Mouse (Mus musculus) embryonic facial prominence, embryonic 14.5 days (tissue): Measurements from ENCODE around the gene Ep400. TPM values are rescaled to one million over a fixed set of nuclear protein-coding genes. Genes with fewer than 3 reads are reported as not detected.
A peak's percentile ranks its signal among the peaks of the same experiment; 100 is the strongest.

Experiments
- ATAC-seq: fragments of 200-750 bp; cut with Nextera tagmentation; 2 replicates; pipeline ENCODE4 v1.8.0; 2017; ENCODE audit warnings: low read depth, moderate number of reproducible peaks, moderate TSS enrichment
- DNase-seq: peaks from one replicate; pipeline ENCODE4 v3.0.0-alpha.2; 2015; ENCODE audit warnings: low spot score
- H3K27ac ChIP-seq: fragments of 300-500 bp; sonication (generic); replicated peaks from 2 replicates; pipeline ENCODE4 v1.5.1; 2014; ENCODE audit warnings: low read depth, mild to moderate bottlenecking, low read length, moderate library complexity
- H3K27me3 ChIP-seq: fragments of 300-500 bp; sonication (generic); replicated peaks from 2 replicates; pipeline ENCODE4 v1.6.1; 2014; ENCODE audit warnings: low read length; ENCODE audit not compliant: control insufficient read depth, insufficient read depth
- H3K36me3 ChIP-seq: fragments of 300-500 bp; sonication (generic); 2 replicates; pipeline ENCODE4 v1.6.1; 2014; ENCODE audit warnings: low read length, mixed read lengths; ENCODE audit not compliant: control insufficient read depth, insufficient read depth
- H3K4me1 ChIP-seq: fragments of 300-500 bp; sonication (generic); 2 replicates; pipeline ENCODE4 v1.6.1; 2014; ENCODE audit warnings: antibody characterized with exemption, low read length; ENCODE audit not compliant: control insufficient read depth, insufficient read depth
- H3K4me2 ChIP-seq: fragments of 300-500 bp; sonication (generic); 2 replicates; pipeline ENCODE4 v1.6.1; 2014; ENCODE audit warnings: low read depth, mild to moderate bottlenecking, low read length, moderate library complexity, mixed read lengths
- H3K4me3 ChIP-seq: fragments of 300-500 bp; sonication (generic); 2 replicates; pipeline ENCODE4 v1.5.1; 2014; ENCODE audit warnings: low read depth, mild to moderate bottlenecking, low read length
- H3K9ac ChIP-seq: fragments of 300-500 bp; sonication (generic); 2 replicates; pipeline ENCODE4 v1.6.1; 2014; ENCODE audit warnings: low read depth, mild to moderate bottlenecking, low read length, moderate library complexity, mixed read lengths
- H3K9me3 ChIP-seq: fragments of 300-500 bp; sonication (generic); 2 replicates; pipeline ENCODE4 v1.6.1; 2016; ENCODE audit warnings: low read length; ENCODE audit not compliant: control insufficient read depth
- WGBS: fragments of 180-500 bp; shearing (Covaris S2); extraction: QIAGEN DNeasy Blood & Tissue Kit; methylation state at CpG from one replicate; pipeline ENCODE4 v1.1.7; 2014; 5-methylcytosine and 5-hydroxymethylcytosine counted together
- polyA plus RNA-seq: library from polyadenylated mRNA; unstranded; fragments of >200 nt; fragmentation: Nextera tagmentation; extraction: Ambion mirVana; gene quantifications from 2 replicates; pipeline ENCODE4 v1.2.1, GENCODE M21; 2014

Ep400 gene
- polyA plus RNA-seq, 1 experiment from 2014 or later, result 35.6 TPM

DNA sequence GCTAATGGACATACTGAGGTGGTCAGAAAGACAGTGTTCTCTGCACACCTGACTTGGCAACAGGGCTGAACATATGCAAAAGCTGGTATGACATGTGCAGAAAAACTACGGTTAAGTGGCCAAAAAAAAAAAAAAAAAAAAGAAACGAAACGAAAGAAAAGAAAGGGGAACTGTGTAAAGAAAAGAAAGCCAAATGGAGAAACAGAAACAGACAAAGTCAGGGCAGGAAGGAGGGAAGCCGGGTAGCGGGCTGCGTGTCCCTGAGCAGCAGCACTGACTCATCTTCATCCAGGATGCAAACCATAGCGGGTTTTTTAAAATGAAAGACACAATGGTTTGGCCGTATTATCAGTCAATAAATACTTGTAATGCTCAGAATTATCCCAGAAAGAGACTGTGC lies 88.5 kb downstream of the Ep400 start:
- no peak overlapping the region for H3K9ac ChIP-seq
- H3K4me2 ChIP-seq, result no peak overlapping the region
- no peak overlapping the region for H3K4me3 ChIP-seq
- no peak overlapping the region for H3K27ac ChIP-seq
- no peaks in the 10 kb centered on the region for H3K9me3 ChIP-seq
- peaks cover 95% of the 10 kb centered on the region for H3K36me3 ChIP-seq
- WGBS, result 92% methylated on average over 8 of the region's 8 CpGs
- H3K27me3 ChIP-seq, result no peaks in the 10 kb centered on the region
- no peak for ATAC-seq
- DNase-seq, result no peak
- no peaks in the 10 kb centered on the region for H3K4me1 ChIP-seq

DNA sequence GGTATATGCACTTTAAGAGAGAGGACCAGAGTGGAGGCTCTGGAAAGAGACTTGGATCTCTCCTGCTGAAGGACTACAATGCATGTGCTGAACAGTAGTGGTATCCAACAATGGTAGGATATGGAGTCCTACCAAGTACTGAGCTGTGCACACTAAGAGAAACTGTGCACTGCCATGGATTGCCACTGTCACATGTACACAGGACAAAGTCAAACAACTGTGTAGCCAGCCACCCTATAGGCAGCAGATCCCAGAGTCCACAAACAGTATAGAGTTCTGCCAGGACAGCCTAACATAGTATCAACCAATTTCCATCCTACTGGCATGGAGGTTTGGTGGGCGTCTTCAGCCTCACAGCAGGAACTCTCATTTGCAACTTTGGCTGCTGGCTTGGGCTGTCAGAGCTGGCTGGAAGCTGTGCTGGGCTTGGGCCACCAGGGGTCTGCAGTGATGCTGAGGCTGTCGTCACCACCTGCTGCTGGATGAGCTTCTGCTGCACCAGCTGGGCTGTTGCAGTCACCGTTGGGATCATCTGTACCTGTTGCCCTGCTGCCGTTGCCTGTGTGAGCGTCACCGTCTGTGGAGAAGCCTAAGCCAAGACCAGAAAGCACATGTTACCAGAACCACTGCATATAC lies 104.9 kb downstream of the Ep400 start:
- H3K4me3 ChIP-seq, result no peak overlapping the region
- DNase-seq (no peak), ATAC-seq (no peak)
- no peaks in the 10 kb centered on the region for H3K27me3 ChIP-seq
- no peak overlapping the region for H3K27ac ChIP-seq
- peaks cover 93% of the 10 kb centered on the region for H3K36me3 ChIP-seq
- no peaks in the 10 kb centered on the region for H3K4me1 ChIP-seq
- no peaks in the 10 kb centered on the region for H3K9me3 ChIP-seq
- 72% methylated on average over 6 of the region's 6 CpGs for WGBS
- no peak overlapping the region for H3K4me2 ChIP-seq
- no peak overlapping the region for H3K9ac ChIP-seq

DNA sequence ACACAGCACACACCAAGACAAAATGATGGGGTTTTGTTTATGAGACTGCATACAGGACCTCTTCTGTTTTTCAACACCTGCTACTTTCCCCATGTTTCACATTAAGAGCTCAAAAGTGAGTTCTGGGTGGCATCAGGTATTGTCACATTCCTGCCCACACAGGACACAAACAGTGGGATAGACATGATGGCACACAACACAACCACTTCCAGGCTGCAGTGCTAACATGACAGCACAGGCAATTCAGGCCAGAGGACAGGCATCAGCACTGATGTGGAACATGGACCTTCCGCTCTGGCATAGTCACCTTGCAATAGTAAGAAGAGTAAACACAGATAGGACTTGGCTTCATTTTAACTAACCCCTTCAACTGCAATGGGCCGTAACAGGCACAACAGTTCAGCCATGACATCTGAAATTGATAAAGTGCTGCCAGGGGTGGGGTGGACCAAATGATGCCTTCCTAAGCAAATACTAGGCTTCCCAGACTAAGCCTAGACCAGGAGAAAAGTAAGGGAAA lies 105.7 kb downstream of the Ep400 start:
- Histone ChIP-seq H3K27ac (no peak overlapping the region), H3K36me3 (peaks cover 93% of the 10 kb centered on the region)
- WGBS, result 88% methylated on average over 2 of the region's 2 CpGs

DNA sequence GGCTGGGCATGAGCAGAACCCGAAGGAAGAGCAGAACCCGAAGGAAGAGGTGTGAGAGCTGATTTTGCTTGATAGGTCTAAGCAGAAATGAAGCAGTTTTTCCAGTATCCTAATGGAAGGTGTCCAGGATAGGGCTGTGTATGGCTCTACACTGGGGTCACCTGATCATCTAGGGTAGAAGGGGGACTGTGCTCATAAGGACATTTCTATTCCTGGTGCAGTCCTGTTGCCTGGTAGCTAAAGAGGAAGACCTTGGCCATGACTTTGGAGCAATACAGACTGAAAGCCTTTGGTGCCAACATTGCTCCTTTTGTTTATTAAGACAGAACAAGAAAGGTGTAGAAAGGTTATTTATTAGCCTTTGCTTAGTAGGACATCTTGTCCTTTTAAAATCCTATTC lies 106.5 kb downstream of the Ep400 start:
- Histone ChIP-seq H3K27ac (no peak overlapping the region), H3K4me1 (no peaks in the 10 kb centered on the region), H3K36me3 (peaks cover 91% of the 10 kb centered on the region), H3K9me3 (no peaks in the 10 kb centered on the region), H3K9ac (no peak overlapping the region), H3K4me3 (no peak overlapping the region), H3K4me2 (no peak overlapping the region), H3K27me3 (no peaks in the 10 kb centered on the region)
- WGBS, result 96% methylated on average over 2 of the region's 2 CpGs
- ATAC-seq (no peak), DNase-seq (no peak)

More for the DNA sequence above, 105.7 kb downstream of the Ep400 start:
- no peak overlapping the region for H3K4me3 ChIP-seq
- H3K9me3 ChIP-seq, result no peaks in the 10 kb centered on the region
- no peaks in the 10 kb centered on the region for H3K27me3 ChIP-seq
- H3K4me1 ChIP-seq, result no peaks in the 10 kb centered on the region
- H3K4me2 ChIP-seq, result no peak overlapping the region
- no peak overlapping the region; the same call in 1 of the 2 replicates for H3K9ac ChIP-seq
- DNase-seq, result no peak
- ATAC-seq, result no peak

DNA sequence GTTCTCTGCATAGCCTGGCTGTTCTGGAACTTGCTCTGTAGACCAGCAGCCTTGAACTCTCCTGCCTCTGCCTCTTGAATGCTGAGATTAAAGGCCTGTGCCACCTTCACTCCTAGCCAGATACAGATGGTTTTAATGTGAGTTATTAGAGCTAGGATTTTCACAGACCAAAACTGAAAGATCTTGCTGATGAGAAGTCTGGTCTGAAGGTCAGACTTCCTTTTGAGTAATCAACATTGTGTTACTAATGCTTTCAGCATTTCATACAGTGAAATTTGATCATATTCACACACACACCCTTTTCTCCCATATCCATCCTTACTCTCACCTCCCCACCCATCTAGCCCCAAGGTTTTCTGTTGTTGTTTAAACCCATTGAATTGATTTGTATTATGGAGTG lies 110.8 kb downstream of the Ep400 start:
- no peak for ATAC-seq
- no peaks in the 10 kb centered on the region for H3K9me3 ChIP-seq
- H3K4me1 ChIP-seq, result no peaks in the 10 kb centered on the region
- H3K27me3 ChIP-seq, result no peaks in the 10 kb centered on the region
- H3K27ac ChIP-seq, result no peak overlapping the region
- H3K36me3 ChIP-seq, result peaks cover 91% of the 10 kb centered on the region
- DNase-seq, result no peak
- H3K9ac ChIP-seq, result no peak overlapping the region
- no peak overlapping the region for H3K4me3 ChIP-seq
- no peak overlapping the region for H3K4me2 ChIP-seq

DNA sequence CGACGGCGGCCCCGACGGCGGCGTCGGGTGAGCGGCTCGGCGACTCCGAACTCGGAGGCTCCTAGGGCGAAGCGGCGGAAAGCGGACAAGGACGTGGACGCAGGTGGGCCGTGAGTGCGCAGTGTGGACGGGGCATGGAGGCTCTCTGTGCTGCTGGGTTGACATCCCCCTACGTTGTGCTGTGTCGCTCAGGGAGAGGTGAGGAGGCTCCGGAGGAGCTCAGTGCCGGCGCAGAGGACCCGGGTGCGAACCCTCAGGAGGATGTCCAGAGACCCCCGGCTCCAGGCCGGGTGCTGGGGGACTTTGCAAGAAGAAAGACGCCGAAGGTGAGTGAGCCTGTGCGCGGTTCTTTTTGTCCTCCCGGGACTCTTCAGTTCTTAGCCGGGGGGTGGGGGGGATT lies 116.8 kb downstream of the Ep400 start:
- Histone ChIP-seq H3K9me3 (no peaks in the 10 kb centered on the region), H3K9ac (peak overlapping the region; percentile 92), H3K27ac (peak overlapping the region; percentile 44; the same call in 1 of the 2 replicates), H3K27me3 (no peaks in the 10 kb centered on the region), H3K4me1 (peaks cover 5% of the 10 kb centered on the region), H3K4me2 (peak overlapping the region; percentile 92), H3K36me3 (peaks cover 75% of the 10 kb centered on the region), H3K4me3 (peak overlapping the region; percentile 99)
- ATAC-seq, result peak; percentile 32; the same call in 1 of the 2 replicates
- peak; percentile 5 for DNase-seq
- 2% methylated on average over 22 of the region's 37 CpGs for WGBS

DNA sequence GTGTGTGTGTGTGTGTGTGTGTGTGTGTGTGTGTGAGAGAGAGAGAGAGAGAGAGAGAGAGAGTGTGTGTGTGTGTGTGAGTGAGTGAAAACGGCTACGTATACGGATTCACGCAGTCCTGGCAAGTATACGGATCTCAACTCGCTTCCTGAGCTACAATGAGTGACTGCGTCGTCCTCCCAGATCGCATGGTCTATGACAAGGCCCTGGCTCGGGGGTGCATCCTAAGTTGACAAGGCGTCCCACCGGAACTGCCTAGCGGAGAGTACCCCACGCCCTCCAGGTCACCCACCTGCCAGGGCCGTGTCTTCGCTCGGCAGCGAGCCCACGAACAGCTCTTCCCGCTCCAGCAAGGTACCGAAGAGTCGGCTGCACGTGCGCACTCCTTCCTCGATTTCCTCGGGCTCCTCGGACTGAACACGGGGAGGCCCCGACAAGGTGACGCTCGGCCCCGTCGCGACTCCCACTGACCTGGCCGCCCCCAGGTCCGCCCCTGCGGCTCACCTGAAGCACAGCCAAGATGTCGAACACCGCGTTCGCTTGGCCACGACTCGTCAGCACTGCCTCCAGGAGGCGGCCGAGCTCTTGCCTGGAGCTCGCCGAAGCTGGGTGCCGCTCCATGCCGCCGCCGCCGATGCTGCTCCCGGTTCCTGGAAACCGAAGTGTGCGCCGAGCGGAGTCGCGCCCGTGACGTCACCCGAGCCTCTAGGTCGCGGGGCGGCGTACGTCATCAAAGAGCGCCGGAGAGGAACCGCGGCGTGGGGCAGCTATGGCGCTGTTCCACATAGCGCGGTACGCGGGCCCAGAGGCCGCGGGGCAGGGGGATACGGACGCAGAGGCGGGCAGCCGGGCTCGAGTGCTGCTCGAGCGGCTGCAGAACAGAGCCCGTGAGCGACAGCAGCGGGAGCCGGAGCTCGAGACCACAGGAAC lies 117.5 kb downstream of the Ep400 start, which contains the start of the genes Noc4l and Ddx51:
TSS of gene Noc4l (minus strand) at position 699 of the 930 bp plus-strand sequence.
TSS of gene Ddx51 (plus strand) at position 733 of the 930 bp plus-strand sequence.
- Histone ChIP-seq H3K4me2 (peak within 1 kb of the TSS; percentile 92), H3K27me3 (no peaks in the 10 kb centered on the region), H3K9me3 (no peaks in the 10 kb centered on the region), H3K4me3 (peak within 1 kb of the TSS; percentile 99), H3K27ac (peak within 1 kb of the TSS; percentile 44; the same call in 1 of the 2 replicates), H3K4me1 (peaks cover 5% of the 10 kb centered on the region), H3K9ac (peak within 1 kb of the TSS; percentile 92), H3K36me3 (peaks cover 74% of the 10 kb centered on the region)
- peak; percentile 97 for DNase-seq
- peak; percentile 87 for ATAC-seq
- WGBS, result 1% methylated on average over 71 of the region's 91 CpGs

DNA sequence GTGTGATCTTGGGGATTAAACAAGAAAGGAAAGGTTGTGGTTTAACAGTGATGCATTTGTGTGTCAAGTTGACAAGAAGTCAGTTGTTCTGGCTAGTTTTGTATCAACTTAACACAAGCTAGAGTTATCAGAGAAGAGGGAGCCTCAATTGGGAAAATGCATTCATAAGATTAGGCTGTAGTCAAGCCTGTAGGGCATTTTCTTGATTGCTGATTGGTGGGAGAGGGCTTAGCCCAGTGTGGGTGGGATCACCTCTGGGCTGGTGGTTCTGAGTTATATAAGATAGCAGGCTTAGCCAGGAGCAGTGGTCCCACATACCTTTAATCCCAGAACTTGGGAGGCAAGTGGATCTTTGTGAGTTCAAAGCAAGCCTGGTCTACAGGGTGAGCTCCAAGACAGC lies 124.1 kb downstream of the Ep400 start:
- ATAC-seq (no peak), DNase-seq (no peak)
- Histone ChIP-seq H3K4me1 (no peaks in the 10 kb centered on the region), H3K27me3 (no peaks in the 10 kb centered on the region), H3K9ac (no peak overlapping the region), H3K36me3 (peaks cover 58% of the 10 kb centered on the region), H3K4me3 (no peak overlapping the region), H3K4me2 (no peak overlapping the region), H3K27ac (no peak overlapping the region), H3K9me3 (no peaks in the 10 kb centered on the region)
